8 mouse cellular contexts compared by ENCODE assay signal in the genomic region with DNA sequence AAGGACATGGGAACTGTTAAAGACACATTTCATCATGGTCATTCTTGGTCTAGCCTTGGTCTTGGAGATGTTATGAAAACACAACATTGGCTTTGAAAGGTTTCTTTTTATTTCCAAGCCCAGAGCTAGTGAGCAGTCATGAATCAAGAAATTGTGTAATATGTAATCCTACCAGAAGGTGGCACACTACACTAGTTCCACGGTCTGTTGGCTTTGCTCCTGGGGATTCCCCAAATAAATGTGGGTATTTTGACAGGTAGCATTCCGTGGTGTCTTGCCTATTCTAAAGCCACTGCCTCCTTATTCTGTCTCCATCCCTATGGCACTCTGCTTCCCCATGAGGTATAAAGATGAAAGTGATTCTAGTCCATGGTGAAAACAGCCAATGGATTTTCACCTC.
DNase-seq lines count a peak whose midpoint lies in the region; ATAC-seq and TF ChIP-seq lines count a peak whose summit lies in the region.

No protein-coding gene starts in this region.

- TF ChIP-seq CTCF in kidney, postnatal 0 days (IDR thresholded peaks at IDR 0.05; ENCODE audit: low read depth): peak; percentile 73
- peak; percentile 38 to 66 (median 39) for TF ChIP-seq CTCF in MEL (IDR thresholded peaks at IDR 0.05 in 2 of 3, conservative IDR thresholded peaks at IDR 0.05 in 1 of 3; ENCODE audit: control insufficient read depth in 1 of 3, insufficient read depth in 1 of 3, low read depth in 2 of 3, low read length in 3 of 3, poor library complexity in 1 of 3, severe bottlenecking in 1 of 3)

- no peaks in the 10 kb centered on the region for H3K79me2 ChIP-seq in MEL (ENCODE audit: control insufficient read depth, insufficient read depth, low read length, poor library complexity)

- no peak for ATAC-seq in kidney, postnatal 0 days (replicated peaks; ENCODE audit: low FRiP score, low read depth)
- no peak for ATAC-seq in kidney, embryonic 16.5 days (ENCODE audit: low FRiP score, low TSS enrichment)
- peak; percentile 60 for ATAC-seq in liver, embryonic 16.5 days (ENCODE audit: low read depth)

- no peak for TF ChIP-seq POLR2A in MEL (IDR thresholded peaks at IDR 0.05; ENCODE audit: control insufficient read depth in 1 of 2, insufficient read depth in 1 of 2, low read depth in 1 of 2, low read length in 2 of 2, poor library complexity in 1 of 2)

- no peak overlapping the region for H3K4me3 ChIP-seq in kidney, postnatal 0 days (replicated peaks; ENCODE audit: low read depth, low read length)
- H3K4me3 ChIP-seq in kidney, embryonic 16.5 days (ENCODE audit: low read length): no peak overlapping the region
- H3K4me3 ChIP-seq in MEL (ENCODE audit: control insufficient read depth in 1 of 2, insufficient read depth in 1 of 2, low read depth in 2 of 2, low read length in 2 of 2): no peak overlapping the region
- H3K4me3 ChIP-seq in liver, embryonic 16.5 days (ENCODE audit: low read depth, low read length): no peak overlapping the region

- DNase-seq in kidney, postnatal 0 days (ENCODE audit: low spot score): peak; percentile 60
- peak; percentile 43 for DNase-seq in MEL (ENCODE audit: low read depth, low spot score)
- DNase-seq in embryo, embryonic 10.5 days (ENCODE audit: low spot score): peak; percentile 79
- no peak for DNase-seq in right cerebral cortex, postnatal 10 days (ENCODE audit: low spot score in 2 of 2)
- DNase-seq in ovary, postnatal 14 days (ENCODE audit: low spot score): no peak
- DNase-seq in frontal cortex, postnatal 25 days (ENCODE audit: low spot score in 2 of 2): no peak

- WGBS in kidney, postnatal 0 days: 2% methylated on average over 2 of the region's 2 CpGs
- WGBS in kidney, embryonic 16.5 days: 2% methylated on average over 2 of the region's 2 CpGs
- 2% methylated on average over 2 of the region's 2 CpGs for WGBS in liver, embryonic 16.5 days (ENCODE audit: insufficient replicate concordance)

- H3K4me1 ChIP-seq in kidney, postnatal 0 days (replicated peaks; ENCODE audit: insufficient read depth, low read length): no peaks in the 10 kb centered on the region
- no peaks in the 10 kb centered on the region for H3K4me1 ChIP-seq in kidney, embryonic 16.5 days (ENCODE audit: insufficient read depth, low read length)
- H3K4me1 ChIP-seq in MEL (ENCODE audit: control insufficient read depth in 1 of 2, insufficient read depth in 2 of 2, low read length in 2 of 2): no peaks in the 10 kb centered on the region
- H3K4me1 ChIP-seq in liver, embryonic 16.5 days (ENCODE audit: control insufficient read depth, low read depth, low read length): peaks cover 3% of the 10 kb centered on the region

- TF ChIP-seq EP300 in MEL (IDR thresholded peaks at IDR 0.05; ENCODE audit: low read depth in 1 of 2, low read length in 2 of 2): no peak

- no peak overlapping the region for H3K9ac ChIP-seq in kidney, postnatal 0 days (ENCODE audit: low read depth, low read length)
- no peak overlapping the region for H3K9ac ChIP-seq in kidney, embryonic 16.5 days (replicated peaks; ENCODE audit: low read length)
- H3K9ac ChIP-seq in MEL (ENCODE audit: control insufficient read depth, low read depth, low read length, poor library complexity, severe bottlenecking): no peak overlapping the region
- no peak overlapping the region for H3K9ac ChIP-seq in liver, embryonic 16.5 days (ENCODE audit: low read depth, low read length)

- H3K27me3 ChIP-seq in kidney, postnatal 0 days (ENCODE audit: insufficient read depth, low read length): no peaks in the 10 kb centered on the region
- no peaks in the 10 kb centered on the region for H3K27me3 ChIP-seq in kidney, embryonic 16.5 days (ENCODE audit: insufficient read depth, low read length)
- no peaks in the 10 kb centered on the region for H3K27me3 ChIP-seq in MEL (ENCODE audit: control insufficient read depth in 1 of 2, insufficient read depth in 2 of 2, low read length in 2 of 2)
- H3K27me3 ChIP-seq in liver, embryonic 16.5 days (ENCODE audit: control insufficient read depth, insufficient read depth, low read depth, low read length): no peaks in the 10 kb centered on the region

- no peak overlapping the region for H3K4me2 ChIP-seq in kidney, postnatal 0 days (ENCODE audit: low read length)
- H3K4me2 ChIP-seq in kidney, embryonic 16.5 days (replicated peaks; ENCODE audit: low read depth, low read length): no peak overlapping the region
- H3K4me2 ChIP-seq in liver, embryonic 16.5 days (ENCODE audit: low read depth, low read length): no peak overlapping the region

- peak; percentile 50 for TF ChIP-seq RAD21 in MEL (IDR thresholded peaks at IDR 0.05; ENCODE audit: low read depth, low read length)

- no peak overlapping the region for H3K27ac ChIP-seq in kidney, postnatal 0 days
- H3K27ac ChIP-seq in kidney, embryonic 16.5 days (ENCODE audit: low read length): no peak overlapping the region
- H3K27ac ChIP-seq in MEL (ENCODE audit: control insufficient read depth, low read depth, low read length): no peak overlapping the region
- no peak overlapping the region for H3K27ac ChIP-seq in liver, embryonic 16.5 days (ENCODE audit: low read length)

- no peaks in the 10 kb centered on the region for H3K9me3 ChIP-seq in kidney, postnatal 0 days (replicated peaks; ENCODE audit: low read length)
- no peaks in the 10 kb centered on the region for H3K9me3 ChIP-seq in kidney, embryonic 16.5 days (ENCODE audit: low read length)
- no peaks in the 10 kb centered on the region for H3K9me3 ChIP-seq in MEL (replicated peaks; ENCODE audit: insufficient read depth, low read length)
- no peaks in the 10 kb centered on the region for H3K9me3 ChIP-seq in liver, embryonic 16.5 days (replicated peaks; ENCODE audit: control insufficient read depth, low read length)

- no peaks in the 10 kb centered on the region for H3K36me3 ChIP-seq in kidney, postnatal 0 days (ENCODE audit: insufficient read depth, low read length)
- H3K36me3 ChIP-seq in kidney, embryonic 16.5 days (ENCODE audit: insufficient read depth, low read length): no peaks in the 10 kb centered on the region
- H3K36me3 ChIP-seq in MEL (ENCODE audit: control insufficient read depth in 1 of 2, insufficient read depth in 2 of 2, low read length in 2 of 2): no peaks in the 10 kb centered on the region
- no peaks in the 10 kb centered on the region for H3K36me3 ChIP-seq in liver, embryonic 16.5 days (ENCODE audit: control insufficient read depth, insufficient read depth)

TF ChIP-seq in MEL, 35 proteins besides CTCF, POLR2A, EP300 and RAD21:
- TF ChIP-seq SIN3A (IDR thresholded peaks at IDR 0.05; ENCODE audit: low read length): no peak
- peak; percentile 64 for TF ChIP-seq SMC3 (IDR thresholded peaks at IDR 0.05; ENCODE audit: low read depth, low read length)
- peak; percentile 37; the same call in 1 of the 2 replicates for TF ChIP-seq ZC3H11A (IDR thresholded peaks at IDR 0.05; ENCODE audit: low read depth, low read length)

Comparison
In these comparisons a context has a peak if more than half of its experiments do, and no peak if none do; other contexts are left out.
1. DNase-seq: peak in kidney, postnatal 0 days (single experiment), MEL (single experiment) and embryo, embryonic 10.5 days (single experiment); none in right cerebral cortex, postnatal 10 days (0 of 2), ovary, postnatal 14 days (single experiment) and frontal cortex, postnatal 25 days (0 of 2).